Mouse (Mus musculus) C2C12 (cell line): ENCODE results near the gene Rpp30.

Source experiments
- CTCF ChIP-seq: IDR thresholded peaks from one replicate; pipeline ENCODE4 v1.5.1; 2011; ENCODE audit not compliant: control insufficient read depth, insufficient read depth, insufficient read length
- USF1 ChIP-seq: IDR thresholded peaks from one replicate; pipeline ENCODE4 v1.6.1; 2011; ENCODE audit warnings: low read depth, mild to moderate bottlenecking, control low read depth, moderate library complexity

DNA sequence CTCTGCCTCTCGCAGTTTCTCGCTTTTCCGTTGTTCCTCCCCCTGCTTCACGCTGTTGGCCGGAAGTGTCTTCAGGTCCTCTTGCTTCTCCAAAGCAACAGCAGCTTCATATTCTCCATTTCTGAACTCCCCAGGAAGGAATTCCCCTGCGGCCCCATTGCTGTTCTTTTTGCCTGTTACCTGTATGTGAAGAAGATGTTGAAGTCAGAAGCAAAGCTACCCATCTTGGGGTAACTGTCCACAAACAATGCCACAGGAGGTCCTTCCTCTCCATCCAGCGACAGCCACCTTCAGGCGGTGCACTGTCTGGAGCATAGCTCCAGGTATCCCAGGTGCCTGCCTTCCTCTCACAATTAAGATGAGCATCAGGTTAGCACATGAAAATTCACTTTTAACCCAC, 35.7 kb downstream of the Rpp30 start:
- TF ChIP-seq CTCF: no peak
- TF ChIP-seq USF1: no peak
